Mouse (Mus musculus) megakaryocyte, embryonic 14.5 days (primary cell): ENCODE measurements at regions not wholly inside any gene's neighbourhood (a gene's known extent, or its start where the extent isn't known, plus 50 kb on each side); places are given as distances from the start of the nearest gene placed in this dataset.

ENCODE experiments used
- H3K27me3 ChIP-seq: replicated peaks from 2 replicates; pipeline ENCODE3; 2012; ENCODE audit warnings: inconsistent platforms
- H3K36me3 ChIP-seq: replicated peaks from 2 replicates; pipeline ENCODE3; 2012; ENCODE audit warnings: low read length, inconsistent platforms, mixed read lengths
- H3K4me1 ChIP-seq: 2 replicates; pipeline ENCODE4 v1.6.1; 2012; ENCODE audit warnings: inconsistent platforms
- H3K4me3 ChIP-seq: replicated peaks from 2 replicates; pipeline ENCODE3; 2012; ENCODE audit warnings: moderate library complexity, mild to moderate bottlenecking, inconsistent platforms
- H3K9me3 ChIP-seq: 2 replicates; pipeline ENCODE4 v1.6.1; 2012; ENCODE audit warnings: inconsistent platforms
- FLI1 ChIP-seq: IDR thresholded peaks from 2 replicates; pipeline ENCODE4 v1.6.1; 2012; ENCODE audit warnings: low read length, inconsistent platforms, mixed read lengths
- GATA1 ChIP-seq: IDR thresholded peaks from 3 replicates; pipeline ENCODE4 v1.6.1; 2012; ENCODE audit warnings: mixed read lengths, low read length, inconsistent platforms, borderline replicate concordance

DNA sequence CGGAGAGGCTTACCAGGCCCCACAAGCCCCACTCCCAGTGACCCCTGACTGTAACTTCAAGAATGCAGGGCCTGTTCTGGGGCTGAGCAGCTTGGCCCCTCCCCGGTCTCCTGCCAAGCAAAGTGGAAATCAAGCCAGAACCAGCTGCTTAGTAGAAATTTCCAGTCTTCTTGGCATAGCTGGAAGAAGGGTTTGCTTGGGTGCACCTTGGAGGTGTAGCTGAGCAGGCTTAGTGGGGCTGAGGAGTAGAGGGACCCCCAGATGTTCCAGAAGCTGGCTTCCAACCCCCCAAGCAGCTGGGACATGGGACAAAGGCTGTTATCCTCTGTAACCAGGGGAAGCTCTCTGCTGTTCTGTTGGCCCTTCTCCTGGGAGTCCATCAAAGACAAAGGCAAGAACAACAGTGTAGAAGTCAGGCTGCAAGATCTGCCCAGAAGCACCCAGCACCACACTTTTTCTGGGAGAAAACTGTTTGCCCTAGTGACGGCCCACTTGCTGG, 94.0 kb downstream of the 1700001O22Rik start:
- H3K27me3 ChIP-seq = peaks cover 36% of the 10 kb centered on the region
- peaks cover 3% of the 10 kb centered on the region; the same call in 1 of the 2 replicates for H3K9me3 ChIP-seq
- TF ChIP-seq FLI1 = no peak
- TF ChIP-seq GATA1 = no peak
- H3K36me3 ChIP-seq = no peaks in the 10 kb centered on the region
- no peak overlapping the region for H3K4me3 ChIP-seq
- H3K4me1 ChIP-seq = peaks cover 80% of the 10 kb centered on the region

DNA sequence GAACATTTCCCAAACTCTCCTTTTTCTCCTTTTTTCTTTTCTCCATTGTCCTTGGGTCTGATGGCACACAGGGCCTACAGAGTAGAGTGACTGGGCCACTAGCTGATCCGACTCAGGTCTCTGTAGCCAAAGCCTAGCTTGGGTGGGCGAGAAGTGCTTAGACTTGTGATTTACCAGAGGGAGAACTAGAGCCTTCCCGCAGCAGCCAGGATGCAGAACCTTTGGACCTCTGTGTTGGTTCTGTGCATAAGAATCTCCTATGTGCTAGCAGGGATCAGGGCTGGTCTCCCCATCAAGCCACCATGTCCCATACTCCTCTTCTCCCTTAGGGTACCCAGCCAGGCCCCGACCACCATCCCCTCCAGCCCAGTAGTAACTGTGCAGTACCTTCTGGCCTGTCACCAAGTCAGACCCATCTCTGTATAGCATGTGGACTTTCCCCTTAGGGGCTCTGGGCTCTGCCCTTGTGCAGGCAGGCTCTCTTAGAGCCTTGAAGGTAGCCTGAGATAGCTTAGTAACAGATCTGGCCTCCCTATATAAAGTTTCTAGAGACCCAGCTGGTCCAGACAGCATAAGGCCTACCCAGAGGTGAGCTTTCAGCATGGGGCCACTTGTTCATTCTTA, 94.6 kb downstream of the 1700001O22Rik start:
- no peak overlapping the region for H3K4me3 ChIP-seq
- peaks cover 7% of the 10 kb centered on the region for H3K9me3 ChIP-seq
- H3K36me3 ChIP-seq = no peaks in the 10 kb centered on the region
- no peak for TF ChIP-seq GATA1
- no peak for TF ChIP-seq FLI1
- H3K27me3 ChIP-seq = peaks cover 36% of the 10 kb centered on the region
- H3K4me1 ChIP-seq = peaks cover 75% of the 10 kb centered on the region

GRCm38 (mm10) chr2:30708001-30708683, 95.3 kb downstream of the 1700001O22Rik start:
- Histone ChIP-seq H3K4me1 (peaks cover 67% of the 10 kb centered on the region), H3K27me3 (peaks cover 36% of the 10 kb centered on the region), H3K9me3 (peaks cover 7% of the 10 kb centered on the region), H3K4me3 (peak overlapping the region; percentile 90), H3K36me3 (no peaks in the 10 kb centered on the region)
- no peak for TF ChIP-seq FLI1
- no peak for TF ChIP-seq GATA1

DNA sequence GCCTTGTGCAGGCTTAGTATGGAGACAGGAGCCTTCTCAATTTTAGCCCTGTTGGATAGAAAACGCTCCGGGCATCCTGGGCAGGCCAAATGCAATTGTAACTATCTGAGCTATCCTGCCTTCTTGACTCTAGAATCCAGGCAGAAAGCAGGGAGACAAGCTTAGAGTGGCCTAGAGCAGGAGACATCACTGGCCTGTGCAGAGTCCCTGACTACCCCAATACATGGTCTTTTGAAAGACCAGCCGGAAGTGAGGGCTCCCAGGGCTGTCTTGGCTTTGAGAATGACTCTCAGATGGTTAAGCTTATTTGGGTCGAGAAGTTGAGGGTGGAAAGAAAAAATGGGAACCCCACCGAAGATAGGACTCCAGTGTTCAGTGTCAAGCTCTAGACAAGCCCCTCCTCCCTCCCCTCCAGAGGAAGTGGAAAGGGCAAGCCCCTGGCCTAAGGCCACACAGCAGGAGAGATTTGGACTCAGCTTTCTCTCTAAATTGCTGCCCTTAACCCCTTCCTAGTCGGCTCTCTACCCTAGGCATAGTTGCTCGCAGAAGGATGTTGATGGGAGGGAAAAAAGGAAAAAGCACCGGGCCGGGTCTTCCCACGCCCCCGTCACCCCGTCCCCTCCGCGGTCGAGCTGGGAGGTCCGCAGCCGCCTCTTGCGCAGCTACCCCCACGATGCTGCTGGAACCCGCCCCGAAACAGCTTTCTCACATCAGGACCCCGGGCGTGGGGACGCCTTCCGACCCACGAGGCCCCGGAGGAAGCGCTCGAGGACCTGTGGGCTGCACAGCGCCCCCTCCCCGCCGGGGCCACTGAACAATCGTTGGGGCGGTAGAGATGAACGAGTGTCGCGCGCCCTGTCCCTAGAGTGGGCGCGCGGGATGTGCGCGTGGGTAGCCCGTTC, 96.1 kb downstream of the 1700001O22Rik start:
- Histone ChIP-seq H3K36me3 (no peaks in the 10 kb centered on the region), H3K9me3 (peaks cover 7% of the 10 kb centered on the region), H3K27me3 (peaks cover 36% of the 10 kb centered on the region), H3K4me3 (peak overlapping the region; percentile 90), H3K4me1 (peaks cover 59% of the 10 kb centered on the region)
- TF ChIP-seq GATA1 (no peak), FLI1 (no peak)

DNA sequence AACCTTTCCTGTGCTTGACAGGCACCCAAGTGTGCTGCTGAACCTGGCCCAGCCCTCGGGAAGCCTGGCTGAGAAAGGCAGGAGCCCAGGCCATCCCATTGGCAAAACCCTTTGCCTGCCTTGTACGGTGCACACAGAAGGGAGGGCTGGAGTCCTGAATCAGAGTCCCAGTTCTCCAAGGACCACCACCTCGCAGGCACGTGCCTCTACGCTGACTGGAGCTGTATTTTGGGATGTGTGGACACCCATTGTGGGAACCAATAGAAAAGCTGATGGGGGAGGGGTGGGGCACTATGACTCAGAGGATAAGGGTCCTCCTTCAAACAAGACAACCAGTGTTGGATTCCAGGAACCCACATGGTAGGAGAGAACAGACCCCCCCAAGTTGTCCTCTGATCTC, 97.4 kb downstream of the 1700001O22Rik start:
- Histone ChIP-seq H3K36me3 (no peaks in the 10 kb centered on the region), H3K4me3 (no peak overlapping the region), H3K4me1 (peaks cover 50% of the 10 kb centered on the region), H3K27me3 (peaks cover 32% of the 10 kb centered on the region), H3K9me3 (peaks cover 7% of the 10 kb centered on the region)
- TF ChIP-seq GATA1 (no peak), FLI1 (no peak)

GRCm38 (mm10) chr2:30703308-30703707, 100.2 kb downstream of the 1700001O22Rik start:
- Histone ChIP-seq H3K36me3 (no peaks in the 10 kb centered on the region), H3K9me3 (peaks cover 9% of the 10 kb centered on the region), H3K4me3 (no peak overlapping the region), H3K27me3 (peaks cover 22% of the 10 kb centered on the region), H3K4me1 (peaks cover 55% of the 10 kb centered on the region)
- TF ChIP-seq FLI1 (no peak), GATA1 (no peak)

DNA sequence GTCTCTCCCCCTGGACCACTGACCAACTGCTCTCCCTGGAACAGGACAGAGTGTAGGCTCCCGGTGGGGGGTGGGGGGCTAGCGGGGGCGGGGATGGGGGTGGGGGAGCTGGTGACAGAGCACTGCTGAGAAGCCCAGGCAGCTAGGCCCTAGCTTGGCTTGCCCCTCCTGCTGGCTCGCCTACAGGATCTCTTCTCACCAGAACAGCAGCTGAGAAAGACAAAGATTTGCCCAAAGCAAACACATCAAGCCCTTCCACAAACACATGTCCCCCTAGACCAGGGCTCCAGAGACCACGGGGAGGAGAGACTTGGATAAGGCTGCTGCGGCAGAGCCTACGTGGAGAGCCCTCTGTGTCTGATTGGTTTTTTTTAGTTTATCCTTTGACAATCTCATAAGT, 100.8 kb downstream of the 1700001O22Rik start:
- peaks cover 21% of the 10 kb centered on the region for H3K27me3 ChIP-seq
- peaks cover 55% of the 10 kb centered on the region for H3K4me1 ChIP-seq
- no peak for TF ChIP-seq GATA1
- no peak for TF ChIP-seq FLI1
- peaks cover 9% of the 10 kb centered on the region for H3K9me3 ChIP-seq
- no peaks in the 10 kb centered on the region for H3K36me3 ChIP-seq
- no peak overlapping the region for H3K4me3 ChIP-seq

- Histone ChIP-seq H3K36me3 (no peaks in the 10 kb centered on the region), H3K4me1 (peaks cover 59% of the 10 kb centered on the region), H3K27me3 (peaks cover 19% of the 10 kb centered on the region), H3K9me3 (peaks cover 9% of the 10 kb centered on the region), H3K4me3 (no peak overlapping the region)
- TF ChIP-seq FLI1 (no peak), GATA1 (no peak)
These were observed 102.6 kb downstream of the 1700001O22Rik start for GRCm38 (mm10) chr2:30700890-30701289.

GRCm38 (mm10) chr2:30700471-30700870, 103.0 kb downstream of the 1700001O22Rik start:
- Histone ChIP-seq H3K9me3 (peaks cover 9% of the 10 kb centered on the region), H3K4me1 (peaks cover 58% of the 10 kb centered on the region), H3K36me3 (no peaks in the 10 kb centered on the region), H3K27me3 (peaks cover 19% of the 10 kb centered on the region), H3K4me3 (peak overlapping the region; percentile 60)
- TF ChIP-seq FLI1 (no peak), GATA1 (no peak)
